Mouse (Mus musculus) ES-E14 (cell line): ENCODE results near the gene Gm42742. TPM values are rescaled to one million over a fixed set of nuclear protein-coding genes. Genes with fewer than 3 reads are reported as not detected.

ENCODE experiments used
- DNase-seq: peaks from one replicate; pipeline ENCODE4 v3.0.0-alpha.2; 2013; ENCODE audit warnings: low read depth, low spot score
- H3K27ac ChIP-seq: 2 replicates; pipeline ENCODE4 v1.5.1; 2012; ENCODE audit warnings: low read depth, mild to moderate bottlenecking, low read length, moderate library complexity, mixed read lengths; ENCODE audit not compliant: poor library complexity, insufficient read depth, severe bottlenecking
- H3K36me3 ChIP-seq: 2 replicates; pipeline ENCODE4 v1.6.1; 2012; ENCODE audit warnings: mild to moderate bottlenecking, low read length, moderate library complexity, mixed read lengths; ENCODE audit not compliant: control insufficient read depth, poor library complexity, insufficient read depth, severe bottlenecking
- H3K4me1 ChIP-seq, 2 experiments: fragments of 150-350 bp in 1 of 2; sonication (generic) in 1 of 2; 2 replicates each; pipeline ENCODE4 v1.6.1; 2012; ENCODE audit warnings: low read length in 2 of 2, mild to moderate bottlenecking in 1 of 2, mixed read lengths in 1 of 2; ENCODE audit not compliant: control insufficient read depth in 2 of 2, insufficient read depth in 2 of 2, poor library complexity in 1 of 2
- H3K4me3 ChIP-seq, 2 experiments: fragments of 150-350 bp in 1 of 2; sonication (generic) in 1 of 2; 2 replicates each; pipeline ENCODE4 v1.5.1; 2012; ENCODE audit warnings: low read length in 2 of 2, low read depth in 1 of 2, mild to moderate bottlenecking in 1 of 2, mixed read lengths in 1 of 2; ENCODE audit not compliant: insufficient read depth in 1 of 2, poor library complexity in 1 of 2, severe bottlenecking in 1 of 2
- H3K9ac ChIP-seq: 2 replicates; pipeline ENCODE4 v1.6.1; 2012; ENCODE audit warnings: low read depth, mild to moderate bottlenecking, low read length, mixed read lengths; ENCODE audit not compliant: poor library complexity, insufficient read depth, severe bottlenecking
- H3K9me3 ChIP-seq: fragments of 150-350 bp; sonication (generic); 2 replicates; pipeline ENCODE4 v1.6.1; 2012; ENCODE audit warnings: low read depth, mild to moderate bottlenecking, low read length; ENCODE audit not compliant: control insufficient read depth, insufficient read depth
- CHD2 ChIP-seq: IDR thresholded peaks from 2 replicates; pipeline ENCODE4 v1.6.1; 2014; ENCODE audit warnings: mild to moderate bottlenecking, low read depth, low read length, inconsistent platforms
- HCFC1 ChIP-seq: IDR thresholded peaks from 2 replicates; pipeline ENCODE4 v1.6.1; 2012; ENCODE audit warnings: low read length, inconsistent platforms, borderline replicate concordance; ENCODE audit not compliant: insufficient read depth
- MAFK ChIP-seq: IDR thresholded peaks from 2 replicates; pipeline ENCODE4 v1.6.1; 2014; ENCODE audit warnings: mild to moderate bottlenecking, low read depth, low read length, inconsistent platforms; ENCODE audit not compliant: insufficient read depth
- ZC3H11A ChIP-seq: IDR thresholded peaks from 2 replicates; pipeline ENCODE4 v1.6.1; 2012; ENCODE audit warnings: low read depth, mild to moderate bottlenecking, inconsistent platforms, low read length, borderline replicate concordance
- ZNF384 ChIP-seq: IDR thresholded peaks from 2 replicates; pipeline ENCODE4 v1.6.1; 2012; ENCODE audit warnings: low read depth, low read length, inconsistent platforms
- in situ Hi-C, 2 experiments: fragments of 600-800 bp; cut with MboI; formaldehyde crosslinking; loops; one replicate each; pipeline ENCODE4 v1.15.1; 2025; ENCODE audit warnings: low sequenced_read_pairs in 2 of 2, inconsistent platforms in 1 of 2; ENCODE audit not compliant: unreplicated experiment in 2 of 2
- total RNA-seq: library from RNA; depleted of rRNA; stranded (reverse); fragments of 300-350 nt; gene quantifications from 2 replicates; pipeline ENCODE4 v1.2.3, GENCODE M21; 2012

Gm42742 gene
- total RNA-seq, 1 experiment, result 23.4 TPM

GRCm38 (mm10) chr7:126978841-126979240, 42.1 kb downstream of the Gm42742 start:
- H3K27ac ChIP-seq, result no peak overlapping the region
- peaks cover 23% of the 10 kb centered on the region for H3K36me3 ChIP-seq
- H3K4me1 ChIP-seq, result peaks cover 0 to 8% of the 10 kb centered on the region in 2 experiments; a peak in 2 of 4 replicates
- H3K9ac ChIP-seq, result no peak overlapping the region; the same call in 1 of the 2 replicates
- in situ Hi-C loops, result no loop called here
- no peak overlapping the region for H3K4me3 ChIP-seq
- TF ChIP-seq ZC3H11A, result no peak
- TF ChIP-seq MAFK, result no peak
- TF ChIP-seq ZNF384, result no peak
- no peak for TF ChIP-seq CHD2
- TF ChIP-seq HCFC1, result no peak
- DNase-seq, result no peak
- H3K9me3 ChIP-seq, result no peaks in the 10 kb centered on the region

- DNase-seq, result no peak
- TF ChIP-seq MAFK, result no peak
- TF ChIP-seq ZC3H11A, result no peak
- no peak for TF ChIP-seq ZNF384
- no peak for TF ChIP-seq CHD2
- TF ChIP-seq HCFC1, result no peak
- in situ Hi-C loops, result no loop called here
- Histone ChIP-seq H3K27ac (peak overlapping the region; percentile 92), H3K9ac (peak overlapping the region; percentile 79), H3K9me3 (no peaks in the 10 kb centered on the region), H3K36me3 (peaks cover 23% of the 10 kb centered on the region), H3K4me3 (peak overlapping the region; percentile 78 to 82), H3K4me1 (peaks cover 0 to 8% of the 10 kb centered on the region in 2 experiments; a peak in 2 of 4 replicates)
Observed at GRCm38 (mm10) chr7:126976878-126977459, 43.9 kb downstream of the Gm42742 start.

- peak; percentile 83 for TF ChIP-seq HCFC1
- TF ChIP-seq ZC3H11A, result no peak
- no peak for TF ChIP-seq ZNF384
- TF ChIP-seq MAFK, result 0 out of 2 replicates have a peak, but pooled peaks have one; percentile 28
- no peak for TF ChIP-seq CHD2
- Histone ChIP-seq H3K4me3 (peak within 1 kb of the TSS; percentile 78 to 82), H3K4me1 (peaks cover 0 to 8% of the 10 kb centered on the region in 2 experiments; a peak in 2 of 4 replicates), H3K9ac (peak within 1 kb of the TSS; percentile 88), H3K27ac (peak within 1 kb of the TSS; percentile 92), H3K9me3 (no peaks in the 10 kb centered on the region), H3K36me3 (peaks cover 23% of the 10 kb centered on the region)
- in situ Hi-C loops, result no loop called here
- peak; percentile 96 for DNase-seq
Observed at GRCm38 (mm10) chr7:126975950-126976866, 44.7 kb downstream of the Gm42742 start, which contains the start of gene Cdiptos. Cdiptos (minus strand) TSS chr7:126976098.

GRCm38 (mm10) chr7:126975893-126975949, 45.2 kb downstream of the Gm42742 start, which contains the start of gene Cdipt:
Cdipt (plus strand) TSS chr7:126975914.
- peaks cover 23% of the 10 kb centered on the region for H3K36me3 ChIP-seq
- H3K4me1 ChIP-seq, result peaks cover 0 to 8% of the 10 kb centered on the region in 2 experiments; a peak in 2 of 4 replicates
- H3K9ac ChIP-seq, result peak within 1 kb of the TSS; percentile 88
- H3K9me3 ChIP-seq, result no peaks in the 10 kb centered on the region
- in situ Hi-C loops, result no loop called here
- H3K4me3 ChIP-seq, result peak within 1 kb of the TSS; percentile 78 to 82
- peak within 1 kb of the TSS; percentile 92 for H3K27ac ChIP-seq
- TF ChIP-seq HCFC1, result no peak
- TF ChIP-seq ZNF384, result no peak
- no peak for TF ChIP-seq CHD2
- TF ChIP-seq MAFK, result no peak
- no peak for TF ChIP-seq ZC3H11A
- no peak for DNase-seq

GRCm38 (mm10) chr7:126975493-126975892, 45.4 kb downstream of the Gm42742 start:
- no peak for DNase-seq

More at GRCm38 (mm10) chr7:126975493-126975892, 45.4 kb downstream of the Gm42742 start:
- in situ Hi-C loops, result no loop called here
- Histone ChIP-seq H3K36me3 (peaks cover 22% of the 10 kb centered on the region), H3K4me3 (peak overlapping the region; percentile 41 to 82), H3K9me3 (no peaks in the 10 kb centered on the region), H3K27ac (no peak overlapping the region), H3K4me1 (peaks cover 0 to 8% of the 10 kb centered on the region in 2 experiments; a peak in 2 of 4 replicates), H3K9ac (peak overlapping the region; percentile 45; the same call in 1 of the 2 replicates)
- no peak for TF ChIP-seq ZC3H11A
- no peak for TF ChIP-seq MAFK
- no peak for TF ChIP-seq ZNF384
- TF ChIP-seq CHD2, result no peak
- no peak for TF ChIP-seq HCFC1
